Mouse (Mus musculus) heart, adult 2 months (tissue): Measurements from ENCODE around the gene Phf5a. TPM values are rescaled to one million over a fixed set of nuclear protein-coding genes. Genes with fewer than 3 reads are reported as not detected.

Experiments
- DNase-seq, 2 experiments: peaks; one replicate each; pipeline ENCODE4 v3.0.0; 2021
- H3K27ac ChIP-seq: fragments of 200-600 bp; 2 replicates; pipeline ENCODE4 v1.8.1; 2022
- H3K27me3 ChIP-seq: fragments of 200-500 bp; 2 replicates; pipeline ENCODE4 v1.6.1; 2012; ENCODE audit warnings: mild to moderate bottlenecking, low read length, inconsistent platforms, mixed read lengths; ENCODE audit not compliant: control insufficient read depth, insufficient read depth
- H3K36me3 ChIP-seq: fragments of 200-500 bp; 2 replicates; pipeline ENCODE4 v1.6.1; 2012; ENCODE audit warnings: low read length, inconsistent platforms; ENCODE audit not compliant: control insufficient read depth, insufficient read depth
- H3K4me1 ChIP-seq: fragments of 200-500 bp; 2 replicates; pipeline ENCODE4 v1.6.1; 2011; ENCODE audit warnings: low read length; ENCODE audit not compliant: control insufficient read depth, insufficient read depth
- H3K4me3 ChIP-seq: fragments of 200-600 bp; 2 replicates; pipeline ENCODE4 v1.8.1; 2022
- H3K79me2 ChIP-seq: fragments of 200-500 bp; replicated peaks from 2 replicates; pipeline ENCODE4 v1.6.1; 2012; ENCODE audit warnings: mild to moderate bottlenecking, inconsistent platforms, low read length, moderate library complexity, mixed read lengths; ENCODE audit not compliant: control insufficient read depth, insufficient read depth
- H3K9ac ChIP-seq: fragments of 200-500 bp; 2 replicates; pipeline ENCODE4 v1.6.1; 2012; ENCODE audit warnings: low read depth, mild to moderate bottlenecking, control low read depth, inconsistent platforms, low read length, mixed read lengths
- CTCF ChIP-seq: fragments of 200-600 bp; IDR thresholded peaks from 2 replicates; pipeline ENCODE4 v1.8.1; 2022; ENCODE audit warnings: antibody characterized with exemption, mild to moderate bottlenecking, moderate library complexity
- EP300 ChIP-seq: fragments of 200-500 bp; IDR thresholded peaks from 2 replicates; pipeline ENCODE4 v1.6.1; 2011; ENCODE audit warnings: low read depth, low read length, control low read depth; ENCODE audit not compliant: insufficient read depth
- POLR2A ChIP-seq: fragments of 200-500 bp; IDR thresholded peaks from 2 replicates; pipeline ENCODE4 v1.6.1; 2011; ENCODE audit warnings: mild to moderate bottlenecking, low read depth, low read length, control low read depth; ENCODE audit not compliant: insufficient read depth
- WGBS: fragments of 180-500 bp; shearing (Covaris S2); methylation state at CpG from one replicate; pipeline ENCODE4 v1.1.7; 2018; 5-methylcytosine and 5-hydroxymethylcytosine counted together
- intact Hi-C: fragments of 180-260 bp; cut with DNase I; formaldehyde crosslinking; loops from one replicate; pipeline ENCODE4 v1.15.1; 2025
- polyA plus RNA-seq: library from polyadenylated mRNA; depleted of rRNA; stranded (reverse); fragments of >200 nt; gene quantifications from 2 replicates; pipeline ENCODE4 v1.2.3, GENCODE M21; 2012
- total RNA-seq, 2 experiments: library from RNA; stranded (reverse); gene quantifications; 2 replicates each; pipeline ENCODE4 v1.2.3; 2021

Gene Phf5a
- total and polyA plus RNA-seq, 3 experiments = 30.2 to 36.5 (median 30.2) TPM

GRCm38 (mm10) chr15:81904939-81905338, 33.2 kb upstream of the Phf5a start:
- DNase-seq = peak in 1 of 2 experiments; percentile 72
- Histone ChIP-seq H3K79me2 (peaks cover 5% of the 10 kb centered on the region), H3K4me3 (no peak overlapping the region), H3K9ac (no peak overlapping the region), H3K4me1 (no peaks in the 10 kb centered on the region), H3K27ac (no peak overlapping the region), H3K27me3 (no peaks in the 10 kb centered on the region), H3K36me3 (peaks cover 4% of the 10 kb centered on the region; the same call in 1 of the 2 replicates)
- TF ChIP-seq CTCF = peak; percentile 88
- TF ChIP-seq EP300 = no peak
- 39% methylated on average over 2 of the region's 2 CpGs for WGBS
- intact Hi-C loops = loop anchor here (1.0 kb wide), 1 partner anchor 74 kb away; no protein-coding TSS in a partner anchor

GRCm38 (mm10) chr15:81898751-81899150, 27.0 kb upstream of the Phf5a start:
- intact Hi-C loops = no loop called here
- DNase-seq = peak in 1 of 2 experiments; percentile 46
- Histone ChIP-seq H3K4me1 (peaks cover 2% of the 10 kb centered on the region; the same call in 1 of the 2 replicates), H3K4me3 (no peak overlapping the region), H3K27me3 (no peaks in the 10 kb centered on the region), H3K27ac (peak overlapping the region; percentile 55), H3K9ac (no peak overlapping the region), H3K79me2 (peaks cover 4% of the 10 kb centered on the region; the same call in 1 of the 2 replicates), H3K36me3 (peaks cover 17% of the 10 kb centered on the region)
- 51% methylated on average over 2 of the region's 2 CpGs for WGBS
- TF ChIP-seq EP300 (0 out of 2 replicates have a peak, but pooled peaks have one; percentile 56), CTCF (no peak)

GRCm38 (mm10) chr15:81897607-81898285, 26.0 kb upstream of the Phf5a start:
- Histone ChIP-seq H3K4me1 (peaks cover 2% of the 10 kb centered on the region; the same call in 1 of the 2 replicates), H3K79me2 (peaks cover 3% of the 10 kb centered on the region; the same call in 1 of the 2 replicates), H3K9ac (no peak overlapping the region), H3K36me3 (peaks cover 20% of the 10 kb centered on the region), H3K27ac (no peak overlapping the region), H3K4me3 (no peak overlapping the region), H3K27me3 (no peaks in the 10 kb centered on the region)
- no peak for TF ChIP-seq POLR2A
- no peak for TF ChIP-seq EP300
- TF ChIP-seq CTCF = no peak
- no peak for DNase-seq
- WGBS = 90% methylated on average over 5 of the region's 5 CpGs
- intact Hi-C loops = no loop called here

GRCm38 (mm10) chr15:81896407-81896806, 24.7 kb upstream of the Phf5a start:
- intact Hi-C loops = no loop called here
- no peak overlapping the region for H3K4me3 ChIP-seq
- no peak overlapping the region; the same call in 1 of the 2 replicates for H3K27ac ChIP-seq
- peaks cover 22% of the 10 kb centered on the region for H3K36me3 ChIP-seq
- H3K9ac ChIP-seq = no peak overlapping the region
- TF ChIP-seq EP300 = peak; percentile 73
- no peak for TF ChIP-seq CTCF
- H3K27me3 ChIP-seq = no peaks in the 10 kb centered on the region
- peaks cover 2% of the 10 kb centered on the region; the same call in 1 of the 2 replicates for H3K4me1 ChIP-seq
- H3K79me2 ChIP-seq = peaks cover 1% of the 10 kb centered on the region; the same call in 1 of the 2 replicates
- 56% methylated on average over 2 of the region's 2 CpGs for WGBS
- no peak for DNase-seq

- Histone ChIP-seq H3K4me3 (no peak overlapping the region), H3K27ac (no peak overlapping the region), H3K36me3 (peaks cover 36% of the 10 kb centered on the region), H3K9ac (no peak overlapping the region), H3K79me2 (no peaks in the 10 kb centered on the region; the same call in 1 of the 2 replicates), H3K27me3 (no peaks in the 10 kb centered on the region), H3K4me1 (peaks cover 1% of the 10 kb centered on the region)
- 54% methylated on average over 1 of the region's 1 CpGs for WGBS
- intact Hi-C loops = no loop called here
- no peak for DNase-seq
- no peak for TF ChIP-seq CTCF
- no peak for TF ChIP-seq POLR2A
- no peak for TF ChIP-seq EP300
Observed at GRCm38 (mm10) chr15:81894002-81894401, 22.3 kb upstream of the Phf5a start.

- H3K4me1 ChIP-seq = peaks cover 6% of the 10 kb centered on the region
- intact Hi-C loops = no loop called here
- peak overlapping the region; percentile 23 for H3K27ac ChIP-seq
- no peaks in the 10 kb centered on the region for H3K27me3 ChIP-seq
- H3K4me3 ChIP-seq = no peak overlapping the region
- H3K36me3 ChIP-seq = peaks cover 37% of the 10 kb centered on the region
- peaks cover 3% of the 10 kb centered on the region; the same call in 1 of the 2 replicates for H3K79me2 ChIP-seq
- DNase-seq = no peak
- TF ChIP-seq CTCF (no peak), EP300 (no peak), POLR2A (no peak)
- 80% methylated on average over 8 of the region's 8 CpGs for WGBS
- H3K9ac ChIP-seq = no peak overlapping the region
Observed at GRCm38 (mm10) chr15:81891822-81892580, 20.3 kb upstream of the Phf5a start.
